Comparison of ENCODE assay signal across 18 mouse cellular contexts in genomic region chr14:51771378-51771777, GRCm38 (mm10). TPM values are rescaled to one million over a fixed set of nuclear protein-coding genes. Genes with fewer than 3 reads are reported as not detected.
A peak's percentile ranks its signal among the peaks of the same experiment; 100 is the strongest.
DNase-seq lines count a peak whose midpoint lies in the region; ATAC-seq and TF ChIP-seq lines count a peak whose summit lies in the region.
"Not testable (repeated sequence)": the region's sequence is repeated elsewhere in the genome, so short reads cannot be mapped to it uniquely, and the experiment has no call there.
"Had no signal": no experiment of that assay in that cellular context is flagged by ENCODE, and none has a peak within 500 bp of the region (broad histone marks: within the 10 kb centered on the region; RNA-seq: fewer than 3 reads in every experiment).

No protein-coding gene starts in this region.

- not testable (repeated sequence) for DNase-seq in MEL (ENCODE audit: low read depth, low spot score)

- H3K27me3 ChIP-seq in MEL (ENCODE audit: control insufficient read depth in 1 of 2, insufficient read depth in 2 of 2, low read length in 2 of 2); forebrain, embryonic 16.5 days (replicated peaks; ENCODE audit: control insufficient read depth, insufficient read depth, low read length); hindbrain, embryonic 16.5 days (replicated peaks; ENCODE audit: control insufficient read depth, insufficient read depth, low read length); kidney, embryonic 14.5 days (ENCODE audit: control insufficient read depth, insufficient read depth, low read length); neural tube, embryonic 13.5 days: not testable (repeated sequence)

- TF ChIP-seq EP300 in MEL (IDR thresholded peaks at IDR 0.05; ENCODE audit: low read depth in 1 of 2, low read length in 2 of 2): not testable (repeated sequence)

- not testable (repeated sequence) for H3K79me2 ChIP-seq in MEL (ENCODE audit: control insufficient read depth, insufficient read depth, low read length, poor library complexity)

- not testable (repeated sequence) for H3K4me1 ChIP-seq in MEL (ENCODE audit: control insufficient read depth in 1 of 2, insufficient read depth in 2 of 2, low read length in 2 of 2); forebrain, embryonic 16.5 days (replicated peaks; ENCODE audit: control insufficient read depth, insufficient read depth, low read length); hindbrain, embryonic 16.5 days (ENCODE audit: control insufficient read depth, insufficient read depth, low read depth, low read length); kidney, embryonic 14.5 days (ENCODE audit: control insufficient read depth, insufficient read depth, low read length); neural tube, embryonic 13.5 days (replicated peaks)

- 92% methylated on average over 1 of the region's 1 CpGs for WGBS in forebrain, embryonic 16.5 days
- WGBS in hindbrain, embryonic 16.5 days: 80% methylated on average over 1 of the region's 1 CpGs
- WGBS in kidney, embryonic 14.5 days: 74% methylated on average over 1 of the region's 1 CpGs
- WGBS in neural tube, embryonic 13.5 days: 84% methylated on average over 1 of the region's 1 CpGs

- TF ChIP-seq CTCF in MEL (IDR thresholded peaks at IDR 0.05 in 2 of 3, conservative IDR thresholded peaks at IDR 0.05 in 1 of 3; ENCODE audit: control insufficient read depth in 1 of 3, insufficient read depth in 1 of 3, low read depth in 2 of 3, low read length in 3 of 3, poor library complexity in 1 of 3, severe bottlenecking in 1 of 3): peak in 2 of 3 experiments; percentile 39 to 52; a peak in 4 of 6 replicates

- TF ChIP-seq RAD21 in MEL (IDR thresholded peaks at IDR 0.05; ENCODE audit: low read depth, low read length): peak; percentile 24

- H3K36me3 ChIP-seq in MEL (ENCODE audit: control insufficient read depth in 1 of 2, insufficient read depth in 2 of 2, low read length in 2 of 2); forebrain, embryonic 16.5 days (ENCODE audit: control insufficient read depth, insufficient read depth); hindbrain, embryonic 16.5 days (ENCODE audit: control insufficient read depth, insufficient read depth, low read length); kidney, embryonic 14.5 days (ENCODE audit: control insufficient read depth, insufficient read depth, low read length); neural tube, embryonic 13.5 days: not testable (repeated sequence)

- not testable (repeated sequence) for H3K4me2 ChIP-seq in forebrain, embryonic 16.5 days (ENCODE audit: low read length); hindbrain, embryonic 16.5 days (ENCODE audit: low read length); kidney, embryonic 14.5 days (replicated peaks; ENCODE audit: low read depth, low read length); neural tube, embryonic 13.5 days

- TF ChIP-seq POLR2A in MEL (IDR thresholded peaks at IDR 0.05; ENCODE audit: control insufficient read depth in 1 of 2, insufficient read depth in 1 of 2, low read depth in 1 of 2, low read length in 2 of 2, poor library complexity in 1 of 2): not testable (repeated sequence)

- H3K4me3 ChIP-seq in MEL (ENCODE audit: control insufficient read depth in 1 of 2, insufficient read depth in 1 of 2, low read depth in 2 of 2, low read length in 2 of 2); forebrain, embryonic 16.5 days (replicated peaks; ENCODE audit: low read length); hindbrain, embryonic 16.5 days (ENCODE audit: low read length); kidney, embryonic 14.5 days (ENCODE audit: low read length); neural tube, embryonic 13.5 days: not testable (repeated sequence)

- H3K27ac ChIP-seq in MEL (ENCODE audit: control insufficient read depth, low read depth, low read length); forebrain, embryonic 16.5 days (ENCODE audit: low read length); hindbrain, embryonic 16.5 days (ENCODE audit: low read depth, low read length); kidney, embryonic 14.5 days (ENCODE audit: low read depth, low read length); neural tube, embryonic 13.5 days (replicated peaks): not testable (repeated sequence)

- not testable (repeated sequence) for H3K9me3 ChIP-seq in MEL (replicated peaks; ENCODE audit: insufficient read depth, low read length); forebrain, embryonic 16.5 days (ENCODE audit: control insufficient read depth, low read length); hindbrain, embryonic 16.5 days (ENCODE audit: control insufficient read depth, low read length); kidney, embryonic 14.5 days (ENCODE audit: control insufficient read depth, low read length); neural tube, embryonic 13.5 days

- not testable (repeated sequence) for H3K9ac ChIP-seq in MEL (ENCODE audit: control insufficient read depth, low read depth, low read length, poor library complexity, severe bottlenecking); forebrain, embryonic 16.5 days (replicated peaks; ENCODE audit: low read depth, low read length); hindbrain, embryonic 16.5 days (ENCODE audit: low read depth, low read length); kidney, embryonic 14.5 days (ENCODE audit: low read depth, low read length); neural tube, embryonic 13.5 days

- peak; percentile 82 for ATAC-seq in common myeloid progenitor, adult 5-6 weeks (replicated peaks; ENCODE audit: low read depth, poor library complexity, severe bottlenecking)
- ATAC-seq in forebrain, embryonic 16.5 days: peak; percentile 52; the same call in 1 of the 2 replicates
- ATAC-seq in hindbrain, embryonic 16.5 days: peak; percentile 65; the same call in 1 of the 2 replicates
- 0 out of 2 replicates have a peak, but pooled peaks have one; percentile 55 for ATAC-seq in kidney, embryonic 14.5 days (ENCODE audit: low FRiP score, low TSS enrichment)
- ATAC-seq in megakaryocyte progenitor cell, adult 5-6 weeks (replicated peaks; ENCODE audit: poor library complexity): peak; percentile 93
- ATAC-seq in neural tube, embryonic 13.5 days (ENCODE audit: low read depth): peak; percentile 59; the same call in 1 of the 2 replicates

TF ChIP-seq in MEL, 35 proteins besides CTCF, POLR2A, EP300 and RAD21:
- TF ChIP-seq SMC3 (IDR thresholded peaks at IDR 0.05; ENCODE audit: low read depth, low read length) (0 out of 2 replicates have a peak, but pooled peaks have one; percentile 12), ZNF384 (IDR thresholded peaks at IDR 0.05; ENCODE audit: low read depth, low read length) (peak; percentile 46; the same call in 1 of the 2 replicates)

RNA-seq across cellular contexts. Expression of gene Ang4, which starts 2.0 kb away (rescaled TPM):
- total RNA-seq in MEL (2012; rRNA removed): not detected in 2 replicates
- not detected for polyA plus RNA-seq in MEL (2012; ENCODE audit: insufficient read depth in 1 of 2, insufficient read length in 2 of 2, low read depth in 1 of 2, low replicate concordance in 2 of 2, missing spikeins in 1 of 2)
- total RNA-seq in common myeloid progenitor, adult 5-6 weeks (2017): not detected in 2 replicates
- polyA plus RNA-seq in forebrain, embryonic 16.5 days (2015; fragmentation: Nextera tagmentation; extraction: Ambion mirVana): not detected in 2 replicates
- not detected in 2 replicates for polyA plus RNA-seq in hindbrain, embryonic 16.5 days (2015; fragmentation: Nextera tagmentation; extraction: Ambion mirVana)
- polyA plus RNA-seq in kidney, embryonic 14.5 days (2014; fragmentation: Nextera tagmentation; extraction: Ambion mirVana): not detected in 2 replicates
- total RNA-seq in megakaryocyte progenitor cell, adult 5-6 weeks (2015): not detected in 2 replicates
- not detected in 2 replicates for total RNA-seq in megakaryocyte progenitor cell, adult 5-6 weeks (2017)
- polyA plus RNA-seq in neural tube, embryonic 13.5 days (2015; fragmentation: Nextera tagmentation; extraction: Ambion mirVana): not detected in 2 replicates
- total RNA-seq: adrenal gland, adult 2 months; gastrocnemius, postnatal 36 days; layer of hippocampus, postnatal 10 days; left cerebral cortex, postnatal 25 days had no signal
- polyA plus RNA-seq: adrenal gland, adult 2 months; embryonic facial prominence, embryonic 15.5 days; frontal cortex, adult 2 months; heart, embryonic 13.5 days; hindbrain, embryonic 12.5 days; liver, embryonic 11.5 days; midbrain, embryonic 15.5 days had no signal

RNA-seq across cellular contexts. Expression of gene AY358078, which starts 28.5 kb away (rescaled TPM):
- total RNA-seq in MEL (2012; rRNA removed): not detected in 2 replicates
- polyA plus RNA-seq in MEL (2012; ENCODE audit: insufficient read depth in 1 of 2, insufficient read length in 2 of 2, low read depth in 1 of 2, low replicate concordance in 2 of 2, missing spikeins in 1 of 2): not detected
- total RNA-seq in common myeloid progenitor, adult 5-6 weeks (2017): not detected in 2 replicates
- not detected in 2 replicates for polyA plus RNA-seq in forebrain, embryonic 16.5 days (2015; fragmentation: Nextera tagmentation; extraction: Ambion mirVana)
- not detected in 2 replicates for polyA plus RNA-seq in hindbrain, embryonic 16.5 days (2015; fragmentation: Nextera tagmentation; extraction: Ambion mirVana)
- not detected in 2 replicates for polyA plus RNA-seq in kidney, embryonic 14.5 days (2014; fragmentation: Nextera tagmentation; extraction: Ambion mirVana)
- not detected in 2 replicates for total RNA-seq in megakaryocyte progenitor cell, adult 5-6 weeks (2015)
- not detected in 2 replicates for total RNA-seq in megakaryocyte progenitor cell, adult 5-6 weeks (2017)
- not detected in 2 replicates for polyA plus RNA-seq in neural tube, embryonic 13.5 days (2015; fragmentation: Nextera tagmentation; extraction: Ambion mirVana)
- total RNA-seq: adrenal gland, adult 2 months; gastrocnemius, postnatal 36 days; layer of hippocampus, postnatal 10 days; left cerebral cortex, postnatal 25 days had no signal
- polyA plus RNA-seq: adrenal gland, adult 2 months; embryonic facial prominence, embryonic 15.5 days; frontal cortex, adult 2 months; heart, embryonic 13.5 days; hindbrain, embryonic 12.5 days; liver, embryonic 11.5 days; midbrain, embryonic 15.5 days; urinary bladder, adult 2 months had no signal

RNA-seq across cellular contexts. Expression of gene Gm5800, which starts 54.4 kb away (rescaled TPM):
- total RNA-seq in MEL (2012; rRNA removed): not detected in 2 replicates
- not detected for polyA plus RNA-seq in MEL (2012; ENCODE audit: insufficient read depth in 1 of 2, insufficient read length in 2 of 2, low read depth in 1 of 2, low replicate concordance in 2 of 2, missing spikeins in 1 of 2)
- total RNA-seq in common myeloid progenitor, adult 5-6 weeks (2017): not detected in 2 replicates
- not detected in 2 replicates for polyA plus RNA-seq in forebrain, embryonic 16.5 days (2015; fragmentation: Nextera tagmentation; extraction: Ambion mirVana)
- not detected in 2 replicates for polyA plus RNA-seq in hindbrain, embryonic 16.5 days (2015; fragmentation: Nextera tagmentation; extraction: Ambion mirVana)
- not detected in 2 replicates for polyA plus RNA-seq in kidney, embryonic 14.5 days (2014; fragmentation: Nextera tagmentation; extraction: Ambion mirVana)
- not detected in 2 replicates for total RNA-seq in megakaryocyte progenitor cell, adult 5-6 weeks (2015)
- total RNA-seq in megakaryocyte progenitor cell, adult 5-6 weeks (2017): not detected in 2 replicates
- not detected in 2 replicates for polyA plus RNA-seq in neural tube, embryonic 13.5 days (2015; fragmentation: Nextera tagmentation; extraction: Ambion mirVana)
- total RNA-seq: adrenal gland, adult 2 months; gastrocnemius, postnatal 36 days; layer of hippocampus, postnatal 10 days; left cerebral cortex, postnatal 25 days had no signal
- polyA plus RNA-seq: adrenal gland, adult 2 months; embryonic facial prominence, embryonic 15.5 days; frontal cortex, adult 2 months; heart, embryonic 13.5 days; hindbrain, embryonic 12.5 days; liver, embryonic 11.5 days; midbrain, embryonic 15.5 days; urinary bladder, adult 2 months had no signal
